Mouse (Mus musculus): ENCODE data around the gene Fbln1. TPM values are rescaled to one million over a fixed set of nuclear protein-coding genes. Genes with fewer than 3 reads are reported as not detected.

Fbln1 gene
- polyA plus RNA-seq, 1 experiment from 2014 or later = 60.2 TPM

- H3K27me3 ChIP-seq (replicated peaks; ENCODE audit: control insufficient read depth, insufficient read depth, low read length) = no peaks in the 10 kb centered on the region
- no peak overlapping the region for H3K9ac ChIP-seq (ENCODE audit: low read depth, low read length)
- no peak overlapping the region for H3K4me2 ChIP-seq
- no peaks in the 10 kb centered on the region for H3K36me3 ChIP-seq (ENCODE audit: control insufficient read depth, insufficient read depth, low read length)
- ATAC-seq (replicated peaks; ENCODE audit: low FRiP score) (no peak), DNase-seq (ENCODE audit: low spot score) (no peak)
- peaks cover 2% of the 10 kb centered on the region; the same call in 1 of the 2 replicates for H3K4me1 ChIP-seq (replicated peaks; ENCODE audit: control insufficient read depth, insufficient read depth, low read length)
- H3K27ac ChIP-seq (ENCODE audit: low read depth, low read length) = no peak overlapping the region
- no peaks in the 10 kb centered on the region; the same call in 1 of the 2 replicates for H3K9me3 ChIP-seq (ENCODE audit: control insufficient read depth, low read length)
- WGBS = 84% methylated on average over 9 of the region's 9 CpGs
- H3K4me3 ChIP-seq (ENCODE audit: low read depth, low read length) = no peak overlapping the region
Observed at GRCm38 (mm10) chr15:85298946-85299345, 93.2 kb downstream of the Fbln1 start.

- 78% methylated on average over 4 of the region's 4 CpGs for WGBS
Observed at GRCm38 (mm10) chr15:85303241-85303640, 97.5 kb downstream of the Fbln1 start.

GRCm38 (mm10) chr15:85303976-85304375, 98.2 kb downstream of the Fbln1 start:
- no peak overlapping the region for H3K4me3 ChIP-seq (ENCODE audit: low read depth, low read length)
- no peak overlapping the region for H3K4me2 ChIP-seq
- no peaks in the 10 kb centered on the region; the same call in 1 of the 2 replicates for H3K9me3 ChIP-seq (ENCODE audit: control insufficient read depth, low read length)
- DNase-seq (ENCODE audit: low spot score) (no peak), ATAC-seq (replicated peaks; ENCODE audit: low FRiP score) (no peak)
- no peaks in the 10 kb centered on the region for H3K27me3 ChIP-seq (replicated peaks; ENCODE audit: control insufficient read depth, insufficient read depth, low read length)
- no peak overlapping the region for H3K9ac ChIP-seq (ENCODE audit: low read depth, low read length)
- 87% methylated on average over 4 of the region's 4 CpGs for WGBS
- H3K27ac ChIP-seq (ENCODE audit: low read depth, low read length) = no peak overlapping the region
- H3K4me1 ChIP-seq (replicated peaks; ENCODE audit: control insufficient read depth, insufficient read depth, low read length) = no peaks in the 10 kb centered on the region
- H3K36me3 ChIP-seq (ENCODE audit: control insufficient read depth, insufficient read depth, low read length) = no peaks in the 10 kb centered on the region

More at GRCm38 (mm10) chr15:85303241-85303640, 97.5 kb downstream of the Fbln1 start:
- Histone ChIP-seq H3K4me1 (replicated peaks; ENCODE audit: control insufficient read depth, insufficient read depth, low read length) (no peaks in the 10 kb centered on the region), H3K27me3 (replicated peaks; ENCODE audit: control insufficient read depth, insufficient read depth, low read length) (no peaks in the 10 kb centered on the region), H3K9me3 (ENCODE audit: control insufficient read depth, low read length) (no peaks in the 10 kb centered on the region; the same call in 1 of the 2 replicates), H3K27ac (ENCODE audit: low read depth, low read length) (no peak overlapping the region), H3K4me3 (ENCODE audit: low read depth, low read length) (no peak overlapping the region), H3K36me3 (ENCODE audit: control insufficient read depth, insufficient read depth, low read length) (no peaks in the 10 kb centered on the region), H3K9ac (ENCODE audit: low read depth, low read length) (no peak overlapping the region), H3K4me2 (no peak overlapping the region)
- ATAC-seq (replicated peaks; ENCODE audit: low FRiP score) (no peak), DNase-seq (ENCODE audit: low spot score) (no peak)

- DNase-seq (ENCODE audit: low spot score) (no peak), ATAC-seq (replicated peaks; ENCODE audit: low FRiP score) (no peak)
- no peak overlapping the region for H3K9ac ChIP-seq (ENCODE audit: low read depth, low read length)
- no peaks in the 10 kb centered on the region for H3K27me3 ChIP-seq (replicated peaks; ENCODE audit: control insufficient read depth, insufficient read depth, low read length)
- no peak overlapping the region for H3K27ac ChIP-seq (ENCODE audit: low read depth, low read length)
- 85% methylated on average over 2 of the region's 2 CpGs for WGBS
- no peak overlapping the region for H3K4me2 ChIP-seq
- H3K4me1 ChIP-seq (replicated peaks; ENCODE audit: control insufficient read depth, insufficient read depth, low read length) = no peaks in the 10 kb centered on the region
- H3K4me3 ChIP-seq (ENCODE audit: low read depth, low read length) = no peak overlapping the region
- H3K36me3 ChIP-seq (ENCODE audit: control insufficient read depth, insufficient read depth, low read length) = no peaks in the 10 kb centered on the region
- H3K9me3 ChIP-seq (ENCODE audit: control insufficient read depth, low read length) = no peaks in the 10 kb centered on the region; the same call in 1 of the 2 replicates
Observed at GRCm38 (mm10) chr15:85307061-85307660, 101.4 kb downstream of the Fbln1 start.

DNA sequence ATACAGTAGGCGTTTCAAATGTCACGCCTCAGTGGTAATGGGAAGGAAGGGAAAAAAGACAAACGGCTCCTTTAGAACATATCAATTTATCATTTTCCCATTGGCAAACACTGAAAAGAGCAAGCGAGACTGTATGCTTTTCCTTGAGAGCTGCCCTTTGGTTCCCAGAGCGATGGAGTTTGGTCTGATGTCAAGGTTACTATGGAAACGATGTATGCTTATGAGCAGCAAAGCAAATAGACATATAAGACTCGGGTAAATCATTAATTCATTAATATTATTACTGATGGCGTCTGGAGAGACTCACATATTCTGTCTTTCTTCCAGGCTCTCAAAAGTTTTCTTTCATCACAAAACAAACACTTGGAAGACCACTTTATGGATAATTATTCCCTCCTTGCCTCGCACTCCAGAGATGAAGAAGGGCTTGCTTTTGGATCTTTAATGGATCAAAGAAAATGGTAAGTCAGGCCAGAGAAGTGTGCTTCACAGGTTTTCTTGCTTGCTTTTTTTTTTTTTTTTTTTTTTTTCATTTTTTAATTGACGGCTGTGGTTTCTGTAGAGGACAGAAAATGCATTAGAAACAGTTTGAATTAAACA, 105.4 kb downstream of the Fbln1 start:
- Histone ChIP-seq H3K27ac (ENCODE audit: low read depth, low read length) (no peak overlapping the region), H3K27me3 (replicated peaks; ENCODE audit: control insufficient read depth, insufficient read depth, low read length) (no peaks in the 10 kb centered on the region), H3K36me3 (ENCODE audit: control insufficient read depth, insufficient read depth, low read length) (no peaks in the 10 kb centered on the region), H3K4me2 (no peak overlapping the region), H3K9me3 (ENCODE audit: control insufficient read depth, low read length) (no peaks in the 10 kb centered on the region), H3K9ac (ENCODE audit: low read depth, low read length) (no peak overlapping the region), H3K4me1 (replicated peaks; ENCODE audit: control insufficient read depth, insufficient read depth, low read length) (no peaks in the 10 kb centered on the region), H3K4me3 (ENCODE audit: low read depth, low read length) (no peak overlapping the region)
- DNase-seq (ENCODE audit: low spot score) (no peak), ATAC-seq (replicated peaks; ENCODE audit: low FRiP score) (no peak)
- WGBS = 67% methylated on average over 10 of the region's 10 CpGs

- DNase-seq (ENCODE audit: low spot score) = no peak
- H3K4me2 ChIP-seq = no peak overlapping the region
- H3K9me3 ChIP-seq (ENCODE audit: control insufficient read depth, low read length) = no peaks in the 10 kb centered on the region
- no peak overlapping the region for H3K9ac ChIP-seq (ENCODE audit: low read depth, low read length)
- no peaks in the 10 kb centered on the region for H3K36me3 ChIP-seq (ENCODE audit: control insufficient read depth, insufficient read depth, low read length)
- no peaks in the 10 kb centered on the region for H3K27me3 ChIP-seq (replicated peaks; ENCODE audit: control insufficient read depth, insufficient read depth, low read length)
- ATAC-seq (replicated peaks; ENCODE audit: low FRiP score) = no peak; the same call in 1 of the 2 replicates
- no peak overlapping the region for H3K4me3 ChIP-seq (ENCODE audit: low read depth, low read length)
- no peaks in the 10 kb centered on the region for H3K4me1 ChIP-seq (replicated peaks; ENCODE audit: control insufficient read depth, insufficient read depth, low read length)
- H3K27ac ChIP-seq (ENCODE audit: low read depth, low read length) = no peak overlapping the region
- 43% methylated on average over 11 of the region's 13 CpGs for WGBS
Observed at GRCm38 (mm10) chr15:85315378-85316025, 109.8 kb downstream of the Fbln1 start.

DNA sequence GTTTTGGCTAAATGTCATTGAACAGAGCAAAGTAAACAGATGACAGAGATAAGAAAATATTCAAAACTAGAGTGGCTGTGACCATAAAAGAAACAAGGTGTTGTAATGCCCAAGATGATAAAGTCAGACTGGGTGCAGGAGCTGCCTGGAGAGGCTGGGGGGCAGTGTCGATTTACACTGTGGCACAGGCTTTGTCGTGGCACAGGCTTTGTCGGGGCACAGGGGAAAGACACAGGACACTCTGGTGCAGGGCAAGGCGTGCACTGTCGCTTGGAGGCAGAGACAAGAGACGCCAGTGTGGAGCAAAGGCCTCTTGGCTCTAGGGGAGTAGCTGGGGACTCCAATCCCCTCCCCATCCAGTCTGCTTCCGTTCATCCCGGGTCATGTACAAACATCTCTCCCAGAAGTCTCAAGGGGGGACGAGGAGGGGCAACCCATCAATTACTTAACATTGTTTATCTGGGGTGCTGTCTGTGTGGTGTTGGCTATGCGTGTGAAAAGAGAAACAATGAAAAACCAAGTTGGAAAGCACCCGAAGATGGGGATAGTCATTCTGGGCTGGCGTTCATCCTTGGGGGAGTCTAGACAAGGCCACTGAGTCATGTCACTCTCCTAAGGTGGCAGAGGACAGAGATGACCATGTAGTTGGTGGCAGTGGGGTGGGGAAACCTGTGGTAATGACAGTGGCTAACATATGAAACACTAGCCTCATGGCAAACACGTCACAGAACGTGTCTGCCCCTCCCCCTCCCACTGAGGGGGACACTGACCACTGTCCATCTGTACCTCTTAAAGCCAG, 110.8 kb downstream of the Fbln1 start:
- Histone ChIP-seq H3K9me3 (ENCODE audit: control insufficient read depth, low read length) (no peaks in the 10 kb centered on the region), H3K4me3 (ENCODE audit: low read depth, low read length) (no peak overlapping the region), H3K36me3 (ENCODE audit: control insufficient read depth, insufficient read depth, low read length) (no peaks in the 10 kb centered on the region), H3K4me2 (no peak overlapping the region), H3K4me1 (replicated peaks; ENCODE audit: control insufficient read depth, insufficient read depth, low read length) (no peaks in the 10 kb centered on the region), H3K9ac (ENCODE audit: low read depth, low read length) (no peak overlapping the region), H3K27ac (ENCODE audit: low read depth, low read length) (no peak overlapping the region), H3K27me3 (replicated peaks; ENCODE audit: control insufficient read depth, insufficient read depth, low read length) (no peaks in the 10 kb centered on the region)
- ATAC-seq (replicated peaks; ENCODE audit: low FRiP score) (no peak), DNase-seq (ENCODE audit: low spot score) (no peak)
- 58% methylated on average over 14 of the region's 14 CpGs for WGBS

DNA sequence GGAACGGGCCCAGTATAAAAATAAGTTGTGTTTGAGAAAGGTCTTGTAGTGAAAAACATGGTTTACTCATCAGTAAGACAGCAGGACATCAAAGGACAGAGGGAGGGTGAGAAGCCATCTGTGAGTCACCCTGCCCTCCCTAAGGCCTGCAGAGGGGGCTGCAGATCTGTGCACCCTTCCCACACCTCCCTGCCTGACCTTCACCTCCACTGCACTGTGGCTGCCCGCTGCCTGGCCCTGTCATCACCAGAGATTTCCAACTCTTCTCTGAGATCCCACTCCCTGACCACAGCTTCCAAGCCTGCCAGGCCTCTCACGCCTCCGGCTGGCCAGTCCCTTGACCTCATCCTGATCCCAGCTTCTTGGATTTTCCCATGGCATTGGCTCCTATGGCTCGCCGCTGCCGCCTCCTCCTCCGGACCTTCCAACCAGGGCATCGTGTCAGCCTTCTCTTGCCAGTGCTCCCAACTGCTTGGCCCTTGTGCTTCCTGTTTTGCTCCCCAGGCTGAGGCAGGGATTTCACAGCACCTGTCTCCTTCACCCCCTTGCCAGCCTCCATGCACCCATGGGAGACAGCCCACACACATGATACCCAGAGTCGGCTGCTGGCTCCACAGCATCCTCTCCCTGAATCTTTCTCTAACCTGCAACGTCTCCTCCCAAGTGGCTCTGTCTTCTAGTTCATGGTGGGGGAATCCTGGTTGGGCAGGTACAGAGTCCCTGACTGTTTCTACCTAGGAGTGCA, 114.3 kb downstream of the Fbln1 start:
- Histone ChIP-seq H3K27me3 (replicated peaks; ENCODE audit: control insufficient read depth, insufficient read depth, low read length) (no peaks in the 10 kb centered on the region), H3K9me3 (ENCODE audit: control insufficient read depth, low read length) (no peaks in the 10 kb centered on the region), H3K36me3 (ENCODE audit: control insufficient read depth, insufficient read depth, low read length) (no peaks in the 10 kb centered on the region), H3K4me1 (replicated peaks; ENCODE audit: control insufficient read depth, insufficient read depth, low read length) (no peaks in the 10 kb centered on the region), H3K27ac (ENCODE audit: low read depth, low read length) (no peak overlapping the region), H3K4me3 (ENCODE audit: low read depth, low read length) (no peak overlapping the region), H3K9ac (ENCODE audit: low read depth, low read length) (no peak overlapping the region), H3K4me2 (no peak overlapping the region)
- ATAC-seq (replicated peaks; ENCODE audit: low FRiP score) = no peak
- no peak for DNase-seq (ENCODE audit: low spot score)
- 68% methylated on average over 11 of the region's 11 CpGs for WGBS

All from liver, embryonic 11.5 days (tissue).